Mouse (Mus musculus) spleen, postnatal 36 days (tissue): ENCODE results near the gene Lsm2.
A peak's percentile ranks its signal among the peaks of the same experiment; 100 is the strongest.
"Not testable (repeated sequence)": the region's sequence is repeated elsewhere in the genome, so short reads cannot be mapped to it uniquely, and the experiment has no call there.

Source experiments
- DNase-seq, 2 experiments: peaks; one replicate each; pipeline ENCODE4 v3.0.0; 2022; ENCODE audit warnings: low spot score in 2 of 2, mixed read lengths in 1 of 2

Gene Lsm2

DNA sequence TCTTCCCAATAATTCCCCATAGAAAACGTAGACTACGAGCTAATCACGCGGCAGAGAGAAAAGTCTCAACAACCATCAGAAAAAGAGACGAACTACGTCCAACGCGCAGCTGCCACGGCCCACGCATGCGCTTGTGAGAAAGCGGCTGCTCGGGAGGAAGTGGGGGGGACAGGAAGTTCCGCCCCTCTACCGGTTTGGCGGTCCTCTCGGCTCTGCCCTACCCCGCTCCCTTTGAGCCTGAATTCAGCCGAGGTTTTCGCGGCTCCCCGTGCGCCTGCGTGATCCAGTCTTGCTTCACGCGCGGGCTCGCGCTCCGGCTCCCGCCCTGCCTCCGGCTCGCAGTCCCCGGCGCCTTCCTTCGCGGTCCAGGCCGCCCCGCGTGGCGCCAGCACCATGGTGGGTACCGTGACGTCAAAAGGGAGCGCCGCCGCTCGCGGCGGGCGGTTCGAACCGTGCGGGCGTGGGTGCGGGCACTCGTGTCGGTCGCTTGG is at the start of gene Lsm2:
Lsm2 (plus strand) TSS at position 173 of the 491 bp plus-strand sequence.
- DNase-seq, result peak; percentile 92

DNA sequence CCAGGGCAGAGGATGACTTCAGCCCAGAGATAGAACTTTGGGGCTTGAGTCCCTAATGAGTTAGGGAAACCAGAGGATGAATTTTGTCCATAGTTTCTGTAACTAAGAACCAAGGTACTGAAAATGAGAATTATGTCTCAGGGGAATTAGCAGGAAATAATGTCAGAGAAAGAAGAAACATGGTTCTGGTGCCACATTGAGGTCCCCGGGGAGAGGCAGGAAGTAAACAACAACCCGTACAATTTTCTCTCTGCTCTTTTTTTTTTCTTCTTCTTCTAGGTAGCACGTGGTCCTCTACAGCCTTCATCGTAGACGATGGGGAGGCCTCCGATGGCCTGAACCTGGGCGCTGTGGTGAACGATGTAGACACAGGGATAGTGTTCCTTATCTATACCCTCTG is 49.4 kb upstream of the Lsm2 start:
- DNase-seq, result peak; percentile 60 to 72

DNA sequence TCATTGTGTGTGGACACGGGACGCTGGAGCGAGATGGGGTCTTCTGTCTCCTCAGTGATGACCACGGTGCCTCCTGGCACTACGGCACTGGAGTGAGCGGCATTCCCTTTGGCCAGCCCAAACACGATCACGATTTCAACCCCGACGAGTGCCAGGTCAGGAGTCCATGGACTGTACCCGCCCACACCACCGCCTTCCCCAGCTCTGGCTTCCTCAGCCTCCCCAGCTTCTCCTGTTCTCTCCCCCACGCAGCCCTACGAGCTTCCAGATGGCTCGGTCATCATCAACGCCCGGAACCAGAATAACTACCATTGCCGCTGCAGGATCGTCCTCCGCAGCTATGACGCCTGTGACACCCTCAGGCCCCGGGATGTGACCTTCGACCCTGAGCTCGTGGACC is 47.6 kb upstream of the Lsm2 start:
- no peak for DNase-seq

DNA sequence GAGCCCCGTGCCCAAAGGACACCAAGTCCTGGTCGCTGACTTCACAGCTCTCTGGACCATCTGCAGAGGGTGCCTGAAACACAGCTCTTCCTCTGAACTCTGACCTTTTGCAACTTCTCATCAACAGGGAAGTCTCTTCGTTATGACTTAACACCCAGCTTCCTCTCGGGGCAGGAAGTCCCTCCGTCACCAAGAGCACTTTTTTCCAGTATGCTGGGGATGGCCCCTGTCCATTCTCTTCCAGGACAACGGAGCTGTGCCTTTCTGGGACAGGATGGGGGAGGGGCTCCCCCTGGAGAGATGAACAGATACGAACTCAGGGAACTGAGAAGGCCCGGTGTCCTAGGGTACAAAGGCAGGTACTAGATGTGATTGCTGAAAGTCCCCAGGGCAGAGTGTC is 46.8 kb upstream of the Lsm2 start:
- peak in 1 of 2 experiments; percentile 27 for DNase-seq

GRCm38 (mm10) chr17:34937960-34938505 is 43.6 kb upstream of the Lsm2 start:
- DNase-seq, result no peak

GRCm38 (mm10) chr17:34941344-34942041 is 40.2 kb upstream of the Lsm2 start:
- no peak for DNase-seq

DNA sequence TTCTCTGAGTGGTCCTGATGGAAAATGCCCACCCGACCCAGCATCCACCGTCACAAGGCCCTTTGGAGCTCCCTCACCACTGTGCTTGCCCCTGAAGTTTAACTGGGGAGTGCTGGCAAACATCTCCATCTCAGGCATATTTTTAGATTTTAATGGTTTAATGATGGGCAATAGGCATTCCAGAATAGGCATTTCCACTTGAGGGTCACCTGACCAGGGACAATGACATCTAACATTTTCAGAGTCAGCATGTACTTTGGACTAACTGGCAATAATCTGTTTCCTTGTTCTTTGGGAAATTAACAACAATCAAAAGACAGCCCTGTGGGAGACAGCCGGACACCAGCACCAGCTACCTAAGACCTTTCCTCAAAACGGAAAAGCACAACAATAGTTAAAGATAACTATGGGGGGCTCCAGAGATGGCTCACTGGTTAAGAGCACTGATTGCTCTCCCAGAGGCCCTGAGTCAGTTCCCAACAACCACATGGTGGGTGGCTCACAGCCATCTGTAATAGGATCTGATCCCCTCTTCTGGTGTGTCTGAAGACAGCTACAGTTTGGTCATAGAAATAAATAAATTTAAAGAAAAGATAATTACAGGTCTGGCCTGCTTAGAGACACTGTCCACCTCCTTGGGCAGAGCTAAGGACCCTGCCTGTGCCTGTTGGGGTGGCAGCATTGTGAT is 38.4 kb upstream of the Lsm2 start:
- DNase-seq, result no peak

DNA sequence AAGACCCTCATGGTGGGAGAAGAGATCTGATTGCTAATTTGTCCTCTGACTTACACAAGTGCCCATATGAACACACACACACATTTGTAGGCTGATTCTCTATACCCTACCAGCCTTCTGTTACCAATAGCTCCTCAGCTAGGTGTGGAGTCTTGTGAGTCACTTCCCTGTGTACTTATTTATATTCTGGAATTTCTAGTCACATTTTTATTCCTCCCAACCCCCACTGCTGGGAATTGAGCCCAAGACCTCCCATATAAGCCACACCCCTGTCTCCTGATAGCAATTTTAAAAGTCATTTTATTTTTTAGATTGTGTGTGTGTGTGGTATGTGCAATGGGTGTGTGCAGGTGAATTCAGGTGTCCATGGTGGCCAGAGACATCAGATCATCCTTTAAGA is 37.3 kb upstream of the Lsm2 start:
- DNase-seq, result no peak

GRCm38 (mm10) chr17:34946486-34947140 is 35.0 kb upstream of the Lsm2 start:
- DNase-seq, result no peak

GRCm38 (mm10) chr17:34947606-34948005 is 34.1 kb upstream of the Lsm2 start:
- DNase-seq, result no peak

GRCm38 (mm10) chr17:34948721-34949552 is 32.7 kb upstream of the Lsm2 start:
- DNase-seq, result not testable (repeated sequence)

GRCm38 (mm10) chr17:34949553-34949969 is 32.1 kb upstream of the Lsm2 start:
- DNase-seq, result no peak

GRCm38 (mm10) chr17:34950514-34951455 is 30.9 kb upstream of the Lsm2 start:
- no peak for DNase-seq

DNA sequence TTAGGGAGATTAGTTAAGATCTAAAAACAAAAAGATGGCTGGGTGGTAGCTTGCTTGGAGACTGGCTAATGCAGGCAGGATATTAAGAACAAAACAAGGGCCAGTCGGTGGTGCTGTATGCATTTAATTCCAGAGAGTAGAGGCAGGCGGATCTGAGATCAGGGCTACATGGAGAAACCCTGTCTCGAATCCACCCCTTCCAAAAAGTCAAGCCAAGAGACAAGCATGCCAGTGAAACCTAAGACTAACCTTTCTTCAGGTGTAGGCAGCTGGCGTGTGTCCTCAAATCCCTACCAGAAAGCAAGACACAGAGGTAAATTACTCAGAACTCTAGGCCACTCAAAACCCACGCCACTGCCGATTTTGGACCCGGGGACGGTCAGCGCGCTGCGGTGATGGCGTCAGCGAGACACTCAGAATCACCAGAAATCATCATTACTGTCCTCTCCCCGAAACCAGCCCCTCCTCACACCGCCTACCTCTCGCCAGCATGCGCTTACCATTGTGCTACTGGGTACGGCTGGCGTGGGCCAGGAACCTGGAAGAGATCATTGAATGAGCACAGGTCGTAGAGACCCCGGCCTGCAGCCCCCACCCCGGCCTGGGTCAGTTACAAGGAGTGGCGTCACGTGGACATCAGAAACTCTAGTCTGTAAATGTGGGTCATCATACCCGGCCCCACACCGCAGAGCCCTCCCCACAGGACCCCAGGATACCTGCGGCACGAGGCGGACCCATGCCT is 29.9 kb upstream of the Lsm2 start:
- DNase-seq, result no peak

DNA sequence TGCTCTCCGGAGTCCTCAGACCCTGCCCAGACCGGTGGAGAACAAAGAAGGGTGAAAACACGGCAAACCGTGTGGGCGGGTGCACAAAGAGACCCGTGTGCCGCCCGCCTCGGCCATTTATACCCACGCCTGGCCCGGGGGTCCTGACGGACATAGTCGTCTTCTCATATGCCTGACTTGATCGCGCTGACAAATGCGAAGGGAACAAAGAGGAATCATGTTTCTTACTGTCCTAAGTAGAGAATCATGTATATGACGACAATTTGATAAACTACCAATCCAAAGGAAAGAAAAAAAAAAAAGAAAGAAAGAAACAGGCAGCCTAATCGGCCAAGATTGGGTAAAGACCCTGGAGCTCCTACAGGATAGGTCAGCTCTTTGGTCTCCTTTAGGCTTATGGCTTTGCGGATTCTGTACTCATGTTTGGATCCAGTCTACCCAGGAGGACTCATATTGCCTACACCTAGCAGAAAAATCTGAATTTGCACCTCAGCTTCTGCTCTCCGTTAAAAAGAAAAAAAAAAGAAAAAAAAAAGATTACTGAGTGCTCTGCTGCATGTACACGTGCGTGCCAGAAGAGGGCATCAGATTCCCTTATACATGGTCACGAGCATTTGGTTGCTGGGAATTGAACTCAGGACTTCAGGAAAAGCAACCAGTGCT is 29.2 kb upstream of the Lsm2 start:
- peak; percentile 70 to 80 for DNase-seq

DNA sequence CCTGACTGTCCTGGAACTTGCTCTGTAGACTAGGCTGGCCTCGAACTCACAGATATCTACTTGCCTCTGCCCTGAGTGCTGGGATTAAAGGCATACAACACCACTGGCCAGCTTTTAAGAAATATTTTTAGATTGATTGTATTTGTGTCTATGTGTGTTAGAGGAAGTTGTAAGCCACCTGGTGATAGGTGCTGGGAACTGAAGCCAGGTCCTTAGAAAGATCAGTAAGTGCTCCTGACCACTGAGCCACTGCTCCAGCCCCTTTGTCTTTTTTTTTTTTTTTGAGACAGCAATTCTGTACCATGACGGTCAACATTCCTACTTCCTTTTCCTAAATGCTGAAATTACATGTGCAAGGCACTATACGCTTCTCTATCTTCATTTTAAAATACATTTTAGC is 28.4 kb upstream of the Lsm2 start:
- no peak for DNase-seq

DNA sequence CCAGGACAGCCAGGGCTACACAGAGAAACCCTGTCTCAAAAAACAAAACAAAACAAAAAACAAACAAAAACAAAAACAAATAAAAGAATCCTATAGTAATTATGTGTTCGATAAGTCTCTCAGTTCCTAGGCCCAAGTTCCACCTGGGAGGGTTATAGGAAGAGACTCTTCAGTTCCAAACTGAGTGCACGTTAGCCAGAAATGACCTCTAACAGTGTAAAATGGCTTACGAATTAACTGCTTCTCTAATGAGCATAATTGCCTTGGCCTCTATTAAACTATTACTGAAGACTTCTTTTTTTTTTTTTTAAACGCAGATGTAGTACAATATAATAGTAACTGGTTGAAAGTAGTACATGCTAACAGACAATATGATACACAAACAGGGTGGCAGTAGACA is 27.8 kb upstream of the Lsm2 start:
- DNase-seq, result no peak

DNA sequence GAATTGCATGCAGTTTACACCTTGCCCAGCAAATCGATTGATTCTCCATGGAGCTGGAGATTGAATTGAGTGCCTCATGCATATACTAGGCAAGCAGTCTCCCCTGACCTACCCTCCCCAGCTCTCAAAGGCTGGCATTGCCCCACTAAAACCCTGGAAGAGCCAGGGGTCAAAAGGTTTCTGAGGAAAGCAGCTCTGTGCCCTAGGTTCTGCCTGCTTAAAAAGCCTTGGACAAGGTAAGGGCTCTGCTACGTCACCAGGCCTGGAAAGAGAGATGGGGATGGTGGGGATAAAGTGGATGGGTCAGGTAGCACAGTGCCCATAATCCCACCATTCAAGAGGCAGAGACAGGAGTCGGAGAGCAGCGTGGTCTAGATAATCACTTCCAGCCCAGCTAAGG is 26.8 kb upstream of the Lsm2 start:
- no peak for DNase-seq

- no peak for DNase-seq
These were observed 25.8 kb upstream of the Lsm2 start for GRCm38 (mm10) chr17:34955884-34956283.
